Mouse (Mus musculus): ENCODE measurements around the gene Gas7.

DNA sequence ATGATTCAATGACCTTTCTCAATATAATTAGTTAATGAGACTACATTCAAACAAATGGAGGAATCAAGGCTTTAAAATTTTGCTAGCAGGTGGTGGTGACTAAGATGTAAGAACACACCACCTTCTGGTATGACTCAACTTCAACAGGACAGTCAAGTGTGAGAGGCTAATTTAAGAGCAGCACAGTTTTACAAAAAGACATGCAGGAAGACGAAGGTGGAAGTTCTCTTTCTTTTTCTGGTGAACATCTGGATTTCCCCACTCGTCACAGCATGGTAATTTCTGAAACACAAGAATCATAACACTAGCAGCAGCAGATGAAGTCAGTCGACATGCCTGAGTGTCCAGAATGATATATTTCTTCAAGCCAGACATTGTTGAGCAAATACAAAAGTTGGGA, 279.4 kb downstream of the Gas7 start:
- no peak for TF ChIP-seq CTCF (IDR thresholded peaks at IDR 0.05; ENCODE audit: low read depth)
- TF ChIP-seq EP300 (IDR thresholded peaks at IDR 0.05; ENCODE audit: low read depth): no peak
